Mouse (Mus musculus): ENCODE measurements around the gene Ccr9. TPM values are rescaled to one million over a fixed set of nuclear protein-coding genes. Genes with fewer than 3 reads are reported as not detected.

Ccr9 gene
- total and polyA plus RNA-seq, 3 experiments, result not detected

- Histone ChIP-seq H3K4me3 (ENCODE audit: control insufficient read depth in 1 of 2, insufficient read depth in 1 of 2, low read depth in 2 of 2, low read length in 2 of 2) (no peak overlapping the region), H3K36me3 (ENCODE audit: control insufficient read depth in 1 of 2, insufficient read depth in 2 of 2, low read length in 2 of 2) (peaks cover 0 to 13% of the 10 kb centered on the region in 2 experiments; a peak in 2 of 4 replicates), H3K27ac (ENCODE audit: control insufficient read depth, low read depth, low read length) (no peak overlapping the region), H3K9me3 (replicated peaks; ENCODE audit: insufficient read depth, low read length) (no peaks in the 10 kb centered on the region), H3K4me1 (ENCODE audit: control insufficient read depth in 1 of 2, insufficient read depth in 2 of 2, low read length in 2 of 2) (peaks cover 12 to 14% of the 10 kb centered on the region in 2 experiments), H3K9ac (ENCODE audit: control insufficient read depth, low read depth, low read length, poor library complexity, severe bottlenecking) (no peak overlapping the region), H3K79me2 (ENCODE audit: control insufficient read depth, insufficient read depth, low read length, poor library complexity) (no peaks in the 10 kb centered on the region), H3K27me3 (ENCODE audit: control insufficient read depth in 1 of 2, insufficient read depth in 2 of 2, low read length in 2 of 2) (peaks cover 0 to 4% of the 10 kb centered on the region in 2 experiments; a peak in 1 of 4 replicates)
- DNase-seq (ENCODE audit: low read depth, low spot score), result peak; percentile 79
- TF ChIP-seq GABPA (IDR thresholded peaks at IDR 0.05; ENCODE audit: low read depth, low read length) (no peak), NRF1 (IDR thresholded peaks at IDR 0.05; ENCODE audit: insufficient read depth, low read depth, low read length, poor library complexity, severe bottlenecking) (no peak), EP300 (IDR thresholded peaks at IDR 0.05; ENCODE audit: low read depth in 1 of 2, low read length in 2 of 2) (peak; percentile 92 to 93), USF1 (IDR thresholded peaks at IDR 0.05; ENCODE audit: low read depth, low read length) (no peak), POLR2AphosphoS5 (IDR thresholded peaks at IDR 0.05; ENCODE audit: borderline replicate concordance, low read depth, low read length) (no peak), HCFC1 (IDR thresholded peaks at IDR 0.05; ENCODE audit: low read depth, low read length) (no peak), ZMIZ1 (IDR thresholded peaks at IDR 0.05; ENCODE audit: low read depth, low read length) (no peak), MAX (IDR thresholded peaks at IDR 0.05; ENCODE audit: low read length) (no peak), CHD1 (IDR thresholded peaks at IDR 0.05; ENCODE audit: low read depth, low read length) (no peak), TAL1 (IDR thresholded peaks at IDR 0.05; ENCODE audit: low read length) (peak; percentile 95), MAZ (IDR thresholded peaks at IDR 0.05; ENCODE audit: low read depth, low read length) (no peak), RAD21 (IDR thresholded peaks at IDR 0.05; ENCODE audit: low read depth, low read length) (no peak), MAFK (IDR thresholded peaks at IDR 0.05; ENCODE audit: borderline replicate concordance, low read depth, low read length) (peak; percentile 39; the same call in 1 of the 2 replicates), ZNF384 (IDR thresholded peaks at IDR 0.05; ENCODE audit: low read depth, low read length) (no peak), UBTF (IDR thresholded peaks at IDR 0.05; ENCODE audit: borderline replicate concordance, insufficient read depth, low read depth, low read length) (no peak), ZC3H11A (IDR thresholded peaks at IDR 0.05; ENCODE audit: low read depth, low read length) (no peak), CTCF (IDR thresholded peaks at IDR 0.05 in 2 of 3, conservative IDR thresholded peaks at IDR 0.05 in 1 of 3; ENCODE audit: control insufficient read depth in 1 of 3, insufficient read depth in 1 of 3, low read depth in 2 of 3, low read length in 3 of 3, poor library complexity in 1 of 3, severe bottlenecking in 1 of 3) (no peak), SIN3A (IDR thresholded peaks at IDR 0.05; ENCODE audit: low read length) (no peak), MXI1 (IDR thresholded peaks at IDR 0.05; ENCODE audit: low read depth, low read length) (no peak), NELFE (IDR thresholded peaks at IDR 0.05; ENCODE audit: low read depth, low read length) (no peak), GATA1 (IDR thresholded peaks at IDR 0.05; ENCODE audit: low read depth, low read length) (peak; percentile 85), TCF12 (IDR thresholded peaks at IDR 0.05; ENCODE audit: low read depth, low read length) (peak; percentile 92), JUND (IDR thresholded peaks at IDR 0.05; ENCODE audit: low read depth, low read length) (0 out of 2 replicates have a peak, but pooled peaks have one; percentile 8), BHLHE40 (IDR thresholded peaks at IDR 0.05; ENCODE audit: borderline replicate concordance, low read depth, low read length) (no peak), USF2 (IDR thresholded peaks at IDR 0.05; ENCODE audit: borderline replicate concordance in 1 of 2, insufficient read depth in 1 of 2, low read depth in 1 of 2, low read length in 2 of 2) (no peak), CHD2 (IDR thresholded peaks at IDR 0.05; ENCODE audit: low read length) (no peak; the same call in 1 of the 2 replicates), TBP (IDR thresholded peaks at IDR 0.05; ENCODE audit: low read depth, low read length) (no peak), ZKSCAN1 (IDR thresholded peaks at IDR 0.05; ENCODE audit: low read depth, low read length) (no peak), POLR2A (IDR thresholded peaks at IDR 0.05; ENCODE audit: control insufficient read depth in 1 of 2, insufficient read depth in 1 of 2, low read depth in 1 of 2, low read length in 2 of 2, poor library complexity in 1 of 2) (no peak), ELF1 (IDR thresholded peaks at IDR 0.05; ENCODE audit: low read depth, low read length) (no peak), E2F4 (IDR thresholded peaks at IDR 0.05; ENCODE audit: borderline replicate concordance, low read depth, low read length) (no peak), POLR2AphosphoS2 (IDR thresholded peaks at IDR 0.05; ENCODE audit: low read length) (no peak), SMC3 (IDR thresholded peaks at IDR 0.05; ENCODE audit: low read depth, low read length) (no peak), MEF2A (IDR thresholded peaks at IDR 0.05; ENCODE audit: extremely low read depth, insufficient replicate concordance, low read depth, low read length, poor library complexity, severe bottlenecking) (no peak), ETS1 (IDR thresholded peaks at IDR 0.05; ENCODE audit: low read depth, low read length) (peak; percentile 62), RCOR1 (IDR thresholded peaks at IDR 0.05; ENCODE audit: low read depth, low read length) (peak; percentile 64), MYC (IDR thresholded peaks at IDR 0.05; ENCODE audit: low read depth, low read length) (no peak), MYB (IDR thresholded peaks at IDR 0.05; ENCODE audit: low read depth, low read length) (no peak)
Observed at GRCm38 (mm10) chr9:123657457-123657856, 20.8 kb upstream of the Ccr9 start.
